Mouse (Mus musculus) midbrain, embryonic 13.5 days (tissue): ENCODE results near the gene Hras. TPM values are rescaled to one million over a fixed set of nuclear protein-coding genes. Genes with fewer than 3 reads are reported as not detected.

ENCODE experiments used
- ATAC-seq: fragments of 200-750 bp; cut with Nextera tagmentation; 2 replicates; pipeline ENCODE4 v1.8.0; 2017; ENCODE audit warnings: mild to moderate bottlenecking, moderate TSS enrichment, moderate library complexity
- H3K27ac ChIP-seq: fragments of 300-500 bp; sonication (generic); 2 replicates; pipeline ENCODE4 v1.5.1; 2015; ENCODE audit warnings: inconsistent platforms, mild to moderate bottlenecking, moderate library complexity
- H3K27me3 ChIP-seq: fragments of 300-500 bp; sonication (generic); 2 replicates; pipeline ENCODE4 v1.6.1; 2015; ENCODE audit warnings: mild to moderate bottlenecking, inconsistent platforms
- H3K36me3 ChIP-seq: fragments of 300-500 bp; sonication (generic); 2 replicates; pipeline ENCODE4 v1.6.1; 2015; ENCODE audit warnings: mild to moderate bottlenecking, inconsistent platforms
- H3K4me1 ChIP-seq: fragments of 300-500 bp; sonication (generic); replicated peaks from 2 replicates; pipeline ENCODE4 v1.6.1; 2015; ENCODE audit warnings: inconsistent platforms
- H3K4me2 ChIP-seq: fragments of 300-500 bp; sonication (generic); replicated peaks from 2 replicates; pipeline ENCODE4 v1.6.1; 2015; ENCODE audit warnings: moderate library complexity, mild to moderate bottlenecking, inconsistent platforms
- H3K4me3 ChIP-seq: fragments of 300-500 bp; sonication (generic); replicated peaks from 2 replicates; pipeline ENCODE4 v1.5.1; 2015; ENCODE audit warnings: mild to moderate bottlenecking, inconsistent platforms
- H3K9ac ChIP-seq: fragments of 300-500 bp; sonication (generic); replicated peaks from 2 replicates; pipeline ENCODE4 v1.6.1; 2015; ENCODE audit warnings: mild to moderate bottlenecking, inconsistent platforms
- H3K9me3 ChIP-seq: fragments of 300-500 bp; sonication (generic); 2 replicates; pipeline ENCODE4 v1.6.1; 2016; ENCODE audit warnings: mild to moderate bottlenecking, inconsistent platforms
- WGBS: fragments of 180-500 bp; shearing (Covaris S2); methylation state at CpG from one replicate; pipeline ENCODE4 v1.1.7; 2015; 5-methylcytosine and 5-hydroxymethylcytosine counted together
- polyA plus RNA-seq: library from polyadenylated mRNA; unstranded; fragments of >200 nt; fragmentation: Nextera tagmentation; extraction: Ambion mirVana; gene quantifications from 2 replicates; pipeline ENCODE4 v1.2.1, GENCODE M21; 2015

Hras gene
- polyA plus RNA-seq, 1 experiment from 2014 or later = 114 TPM

DNA sequence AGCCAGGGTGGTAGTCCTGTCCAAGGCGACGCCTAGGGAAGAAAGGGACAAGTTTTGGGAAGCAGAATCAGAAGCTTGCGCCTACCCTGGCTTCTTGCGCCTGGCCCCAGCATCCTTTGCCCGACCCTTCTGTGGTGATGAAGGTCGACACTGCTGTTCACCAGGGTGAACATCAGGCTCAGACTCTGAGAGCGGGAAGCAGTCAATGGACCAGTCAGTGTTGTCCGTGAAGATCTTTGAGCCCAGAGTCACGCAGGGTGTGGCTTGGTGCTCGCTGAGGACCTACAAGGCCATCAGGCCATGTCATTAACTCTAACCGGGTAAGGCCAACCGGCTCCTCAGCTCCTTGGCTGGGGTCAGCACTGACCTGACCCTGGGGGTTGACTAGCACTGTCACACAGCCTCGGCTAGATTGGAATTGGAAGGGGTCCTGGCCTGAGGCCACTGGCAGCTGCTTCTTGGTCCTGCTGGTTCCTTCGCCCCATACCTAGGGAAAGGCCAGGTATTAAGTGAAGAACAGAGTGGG, 16.9 kb upstream of the Hras start:
- 92% methylated on average over 14 of the region's 14 CpGs for WGBS

DNA sequence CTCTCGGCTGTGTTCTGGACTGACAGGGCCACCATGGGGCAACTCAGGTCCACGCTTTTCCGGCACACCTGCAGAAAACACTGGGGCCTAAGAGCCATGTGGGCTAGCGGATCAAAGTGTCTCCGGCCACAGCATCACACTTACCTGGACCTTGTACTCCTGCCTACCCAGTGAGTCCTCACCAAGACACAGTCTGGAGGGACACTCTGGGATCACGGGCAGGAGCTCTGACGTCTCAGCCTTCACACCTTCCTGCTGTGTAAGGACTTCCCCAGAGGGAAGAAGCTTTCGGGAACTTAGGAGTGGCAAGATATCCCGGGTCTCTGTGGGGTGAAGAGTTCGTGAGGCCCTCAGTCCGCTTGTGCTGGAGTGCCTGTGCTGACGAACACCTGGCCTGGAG, 16.3 kb upstream of the Hras start:
- Histone ChIP-seq H3K4me1 (peaks cover 9% of the 10 kb centered on the region), H3K36me3 (0 out of 2 replicates have a peak, but pooled peaks cover 3% of the 10 kb centered on the region), H3K4me2 (no peak overlapping the region), H3K9ac (no peak overlapping the region), H3K27ac (no peak overlapping the region), H3K9me3 (no peaks in the 10 kb centered on the region), H3K4me3 (no peak overlapping the region), H3K27me3 (no peaks in the 10 kb centered on the region)
- whole genome bisulfite sequencing = 92% methylated on average over 12 of the region's 12 CpGs
- no peak for ATAC-seq

More for the DNA sequence above, 16.9 kb upstream of the Hras start:
- Histone ChIP-seq H3K27ac (no peak overlapping the region), H3K9me3 (no peaks in the 10 kb centered on the region), H3K27me3 (no peaks in the 10 kb centered on the region), H3K4me3 (no peak overlapping the region), H3K9ac (no peak overlapping the region), H3K4me1 (peaks cover 10% of the 10 kb centered on the region), H3K36me3 (0 out of 2 replicates have a peak, but pooled peaks cover 1% of the 10 kb centered on the region), H3K4me2 (no peak overlapping the region)
- no peak for ATAC-seq

DNA sequence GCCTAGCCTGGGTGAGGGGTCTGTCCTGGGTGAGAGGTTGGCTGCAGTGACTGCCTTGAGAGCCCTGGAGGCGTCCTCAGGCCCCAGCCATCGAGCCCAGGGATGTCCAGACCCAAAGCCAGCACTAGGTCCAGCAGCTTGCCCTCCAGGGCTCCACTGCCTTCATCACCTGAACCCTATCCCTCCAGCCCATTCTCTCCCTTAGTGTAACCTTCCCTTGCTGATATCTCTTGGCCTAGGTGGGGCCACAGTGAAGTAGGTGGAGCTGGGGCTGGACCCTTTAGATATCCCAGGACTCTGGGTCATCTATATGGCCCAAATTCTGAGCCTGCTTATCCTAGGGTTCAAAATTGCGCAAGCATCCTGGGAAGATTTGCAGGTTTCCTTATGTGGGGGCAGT, 15.7 kb upstream of the Hras start:
- no peak overlapping the region for H3K4me2 ChIP-seq
- no peak overlapping the region for H3K9ac ChIP-seq
- H3K9me3 ChIP-seq = no peaks in the 10 kb centered on the region
- 0 out of 2 replicates have a peak, but pooled peaks cover 3% of the 10 kb centered on the region for H3K36me3 ChIP-seq
- WGBS = 61% methylated on average over 3 of the region's 3 CpGs
- no peak for ATAC-seq
- no peaks in the 10 kb centered on the region for H3K27me3 ChIP-seq
- peaks cover 3% of the 10 kb centered on the region for H3K4me1 ChIP-seq
- H3K27ac ChIP-seq = no peak overlapping the region
- H3K4me3 ChIP-seq = no peak overlapping the region

DNA sequence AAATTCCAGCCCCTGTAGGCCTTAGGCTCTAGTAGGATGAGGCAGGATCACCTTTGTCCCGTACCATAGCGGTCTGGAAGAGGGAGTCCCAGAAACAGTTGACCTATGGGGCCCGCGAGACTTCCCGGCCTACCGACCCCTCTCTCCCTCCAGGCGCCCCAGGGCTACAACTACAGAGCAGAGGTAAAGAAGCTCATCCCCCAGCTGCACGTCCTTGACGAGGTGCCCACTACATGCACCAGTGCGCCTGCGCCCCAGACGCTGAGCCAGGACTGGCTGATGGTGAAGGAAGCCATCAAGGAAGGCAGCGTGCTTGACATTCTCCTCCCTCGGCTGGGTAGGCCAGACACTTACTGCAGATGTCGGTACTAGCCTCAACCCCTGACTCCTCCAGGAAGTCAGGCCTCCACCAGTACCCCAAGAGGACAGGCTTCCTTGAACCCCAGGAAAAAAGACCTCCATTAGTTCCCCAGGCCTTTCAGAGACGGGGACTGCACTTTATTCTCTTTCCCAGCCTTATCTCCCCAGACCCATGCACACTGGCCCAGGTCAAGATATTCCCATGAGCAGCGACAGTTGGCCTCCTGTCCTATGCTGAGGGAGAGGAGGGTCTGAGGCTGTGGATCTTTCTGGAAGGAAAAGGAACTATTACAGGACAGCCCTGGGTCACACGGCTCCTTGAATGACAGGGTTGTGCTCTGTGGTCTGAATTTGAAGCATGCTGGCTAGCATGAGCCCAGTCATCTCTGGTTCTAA, 12.6 kb upstream of the Hras start:
- Histone ChIP-seq H3K27me3 (no peaks in the 10 kb centered on the region), H3K9me3 (no peaks in the 10 kb centered on the region), H3K4me1 (no peaks in the 10 kb centered on the region), H3K27ac (no peak overlapping the region), H3K4me2 (no peak overlapping the region), H3K9ac (no peak overlapping the region), H3K36me3 (0 out of 2 replicates have a peak, but pooled peaks cover 3% of the 10 kb centered on the region), H3K4me3 (no peak overlapping the region)
- ATAC-seq = no peak
- 93% methylated on average over 18 of the region's 18 CpGs for WGBS

DNA sequence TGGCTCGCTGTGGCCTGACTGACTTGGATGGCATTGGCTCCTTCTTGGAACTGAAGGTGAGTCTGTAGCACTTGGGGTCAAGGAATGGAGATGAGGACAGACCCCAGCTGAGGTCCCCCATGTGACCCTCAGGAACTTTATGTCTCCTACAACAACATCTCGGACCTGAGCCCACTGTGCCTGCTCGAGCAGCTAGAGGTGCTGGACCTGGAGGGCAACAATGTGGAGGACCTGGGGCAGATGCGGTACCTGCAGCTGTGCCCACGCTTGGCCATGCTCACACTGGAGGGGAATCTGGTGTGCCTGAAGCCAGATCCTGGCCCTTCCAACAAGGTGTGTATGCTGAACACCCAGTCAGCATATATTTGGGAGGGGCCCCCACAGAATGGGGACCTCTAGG, 11.7 kb upstream of the Hras start:
- ATAC-seq = no peak
- no peak overlapping the region for H3K4me3 ChIP-seq
- H3K9ac ChIP-seq = no peak overlapping the region
- no peaks in the 10 kb centered on the region for H3K9me3 ChIP-seq
- H3K27me3 ChIP-seq = no peaks in the 10 kb centered on the region
- 0 out of 2 replicates have a peak, but pooled peaks cover 3% of the 10 kb centered on the region for H3K36me3 ChIP-seq
- no peak overlapping the region for H3K27ac ChIP-seq
- H3K4me1 ChIP-seq = no peaks in the 10 kb centered on the region
- WGBS = 93% methylated on average over 5 of the region's 5 CpGs
- H3K4me2 ChIP-seq = no peak overlapping the region

DNA sequence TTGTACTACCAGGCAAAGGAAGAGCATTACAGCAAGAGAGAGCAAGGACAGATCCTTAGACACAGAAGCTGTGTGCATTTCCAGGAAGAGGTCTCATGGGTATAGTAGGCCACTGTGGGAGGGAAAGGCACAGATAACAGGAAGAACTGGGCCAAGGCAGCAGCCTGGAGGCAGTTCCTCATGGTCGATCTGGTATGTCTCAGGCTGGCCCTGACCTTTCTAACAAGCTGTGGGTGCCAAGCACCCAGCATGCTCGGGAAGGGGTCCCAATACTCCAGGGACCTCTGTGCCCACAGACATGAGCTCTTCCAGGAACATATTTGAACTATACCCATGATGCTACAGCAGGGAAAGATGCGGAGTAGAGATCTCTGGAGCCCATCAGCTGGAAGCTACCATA, 10.7 kb upstream of the Hras start:
- Histone ChIP-seq H3K9ac (no peak overlapping the region), H3K4me1 (no peaks in the 10 kb centered on the region), H3K36me3 (0 out of 2 replicates have a peak, but pooled peaks cover 3% of the 10 kb centered on the region), H3K27me3 (no peaks in the 10 kb centered on the region), H3K27ac (no peak overlapping the region), H3K9me3 (no peaks in the 10 kb centered on the region), H3K4me3 (no peak overlapping the region), H3K4me2 (no peak overlapping the region)
- WGBS = 88% methylated on average over 3 of the region's 3 CpGs
- ATAC-seq = no peak

DNA sequence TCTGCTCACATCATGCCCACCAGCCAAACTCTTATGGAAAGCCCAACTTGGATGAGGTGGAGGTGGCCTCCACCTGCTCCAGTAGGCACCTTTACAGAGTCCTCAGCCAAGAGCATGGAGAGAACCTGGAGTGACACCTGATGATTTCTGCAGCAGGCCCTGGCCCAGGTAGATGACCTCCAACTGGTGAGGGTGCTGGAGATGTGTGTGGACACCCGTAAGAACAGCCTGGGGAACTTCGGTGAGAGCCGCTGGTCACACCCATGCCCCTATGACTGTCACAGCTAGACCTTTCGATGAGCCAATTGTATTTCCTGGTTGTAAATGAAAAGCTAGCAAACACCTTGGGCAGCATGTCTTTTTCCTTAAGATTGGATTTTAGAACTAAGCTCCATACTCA, 4.3 kb upstream of the Hras start:
- WGBS = 97% methylated on average over 4 of the region's 4 CpGs
- H3K36me3 ChIP-seq = no peaks in the 10 kb centered on the region

DNA sequence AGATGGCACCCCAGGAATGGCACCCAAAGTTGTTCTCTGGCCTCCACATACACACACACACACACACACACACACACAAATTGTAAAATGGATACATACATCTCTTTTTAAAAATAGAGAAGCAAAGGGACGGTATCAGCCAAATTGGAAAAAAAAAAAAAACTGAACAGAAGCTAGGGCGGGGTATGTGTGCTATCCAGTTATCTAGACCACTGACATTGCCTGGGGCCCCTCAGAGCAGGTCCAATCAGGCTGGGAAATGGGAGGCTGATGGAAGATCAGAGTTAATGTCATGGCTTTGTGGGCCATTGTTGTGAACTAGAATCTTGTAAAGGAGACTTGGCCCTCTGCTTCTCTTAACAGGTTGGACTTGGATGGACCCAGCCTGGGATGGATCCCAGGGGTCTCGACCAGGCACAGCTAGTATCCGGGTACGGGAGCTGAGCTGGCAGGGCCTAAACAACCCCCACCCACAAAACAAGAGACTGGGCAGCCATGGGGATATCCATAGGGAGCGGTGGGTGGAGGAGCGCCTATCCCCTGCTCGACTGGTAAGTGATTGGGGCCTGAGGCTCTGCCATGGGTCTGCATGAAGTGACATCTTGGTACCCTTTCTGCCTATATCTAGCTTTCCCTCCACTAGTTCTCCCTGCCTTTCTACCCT, 2.9 kb upstream of the Hras start:
- WGBS = 93% methylated on average over 8 of the region's 8 CpGs
- Histone ChIP-seq H3K4me2 (no peak overlapping the region), H3K9ac (no peak overlapping the region), H3K4me3 (no peak overlapping the region), H3K27ac (no peak overlapping the region), H3K9me3 (no peaks in the 10 kb centered on the region), H3K36me3 (peaks cover 6% of the 10 kb centered on the region), H3K27me3 (no peaks in the 10 kb centered on the region), H3K4me1 (peaks cover 30% of the 10 kb centered on the region)
- ATAC-seq = no peak

More for the DNA sequence above, 4.3 kb upstream of the Hras start:
- H3K4me2 ChIP-seq = no peak overlapping the region
- peaks cover 16% of the 10 kb centered on the region for H3K4me1 ChIP-seq
- ATAC-seq = no peak
- H3K9me3 ChIP-seq = no peaks in the 10 kb centered on the region
- H3K9ac ChIP-seq = no peak overlapping the region
- no peak overlapping the region for H3K4me3 ChIP-seq
- no peaks in the 10 kb centered on the region for H3K27me3 ChIP-seq
- H3K27ac ChIP-seq = no peak overlapping the region

DNA sequence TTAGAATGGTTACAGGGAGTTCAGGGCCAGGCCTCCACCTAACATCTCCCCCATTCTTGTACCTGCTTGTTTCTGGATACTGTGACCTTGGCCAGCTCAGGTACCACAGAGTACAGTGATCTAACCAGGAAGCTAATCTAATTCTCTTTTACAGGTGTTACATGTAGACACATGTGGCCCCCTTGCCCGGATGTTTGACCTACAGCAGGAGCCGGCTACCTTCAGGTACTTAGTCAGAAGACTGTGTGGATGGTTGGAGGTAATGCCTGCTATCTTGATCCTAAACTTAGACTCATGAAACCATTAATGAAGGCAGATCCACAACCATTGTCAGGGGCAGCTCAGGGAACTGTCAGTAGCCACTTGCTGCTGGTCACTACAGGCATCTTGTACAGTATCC, 1.9 kb upstream of the Hras start:
- no peak overlapping the region for H3K27ac ChIP-seq
- WGBS = 96% methylated on average over 2 of the region's 2 CpGs
- H3K4me3 ChIP-seq = peak overlapping the region; percentile 77; the same call in 1 of the 2 replicates
- peak overlapping the region; percentile 98 for H3K4me2 ChIP-seq
- no peaks in the 10 kb centered on the region for H3K27me3 ChIP-seq
- no peak overlapping the region; the same call in 1 of the 2 replicates for H3K9ac ChIP-seq
- ATAC-seq = no peak
- peaks cover 16% of the 10 kb centered on the region for H3K36me3 ChIP-seq
- peaks cover 32% of the 10 kb centered on the region for H3K4me1 ChIP-seq
- H3K9me3 ChIP-seq = no peaks in the 10 kb centered on the region

DNA sequence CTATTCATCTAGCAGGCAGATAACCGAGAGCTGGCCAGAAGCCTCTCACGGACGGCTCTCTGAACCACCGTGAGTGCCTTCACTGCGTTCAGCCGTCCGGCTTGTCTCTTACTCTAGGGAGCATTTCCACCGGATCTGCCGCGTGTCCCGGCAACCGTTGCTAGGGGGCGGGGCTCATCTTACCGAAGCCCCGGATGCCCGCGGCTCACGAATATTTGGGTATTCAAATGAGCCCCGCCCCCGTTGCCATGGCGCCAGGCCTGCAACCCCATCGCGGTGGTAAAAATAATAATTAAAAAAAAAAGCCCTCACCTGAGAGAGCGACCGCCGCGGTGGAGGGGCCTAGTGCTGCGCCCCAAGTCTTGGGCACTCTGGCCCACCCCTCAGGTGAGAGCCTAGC, 1.0 kb upstream of the Hras start:
- under 1% methylated on average over 28 of the region's 28 CpGs for WGBS
- Histone ChIP-seq H3K9me3 (no peaks in the 10 kb centered on the region), H3K27me3 (no peaks in the 10 kb centered on the region), H3K36me3 (peaks cover 25% of the 10 kb centered on the region), H3K27ac (peak overlapping the region; percentile 85), H3K9ac (peak overlapping the region; percentile 70), H3K4me2 (peak overlapping the region; percentile 98), H3K4me3 (peak overlapping the region; percentile 77), H3K4me1 (peaks cover 32% of the 10 kb centered on the region)
- peak; percentile 39 for ATAC-seq

DNA sequence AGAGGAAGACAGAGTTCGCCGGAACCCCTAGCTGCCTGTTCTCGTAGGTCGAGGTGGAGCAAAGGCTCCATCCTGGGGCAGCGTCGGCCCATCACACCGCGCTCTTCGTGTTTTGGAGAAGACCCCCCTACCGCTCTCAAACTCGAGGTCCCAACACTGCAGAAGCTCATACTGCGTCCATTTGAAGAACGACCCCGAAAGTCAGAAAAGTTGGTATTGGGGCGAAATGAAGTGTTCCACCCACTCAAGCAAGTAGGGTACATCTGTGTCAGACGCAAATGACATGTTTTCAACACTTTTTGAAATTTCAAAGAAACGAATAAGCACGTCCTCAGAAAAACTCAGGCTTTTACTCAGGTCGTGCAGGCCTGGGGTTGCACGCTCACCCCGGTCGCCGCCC, 604 bp upstream of the Hras start:
- Histone ChIP-seq H3K36me3 (peaks cover 30% of the 10 kb centered on the region), H3K9me3 (no peaks in the 10 kb centered on the region), H3K4me1 (peaks cover 32% of the 10 kb centered on the region), H3K27ac (peak overlapping the region; percentile 85), H3K27me3 (no peaks in the 10 kb centered on the region), H3K4me3 (peak overlapping the region; percentile 77), H3K9ac (peak overlapping the region; percentile 70), H3K4me2 (peak overlapping the region; percentile 98)
- under 1% methylated on average over 23 of the region's 23 CpGs for WGBS
- ATAC-seq = no peak

DNA sequence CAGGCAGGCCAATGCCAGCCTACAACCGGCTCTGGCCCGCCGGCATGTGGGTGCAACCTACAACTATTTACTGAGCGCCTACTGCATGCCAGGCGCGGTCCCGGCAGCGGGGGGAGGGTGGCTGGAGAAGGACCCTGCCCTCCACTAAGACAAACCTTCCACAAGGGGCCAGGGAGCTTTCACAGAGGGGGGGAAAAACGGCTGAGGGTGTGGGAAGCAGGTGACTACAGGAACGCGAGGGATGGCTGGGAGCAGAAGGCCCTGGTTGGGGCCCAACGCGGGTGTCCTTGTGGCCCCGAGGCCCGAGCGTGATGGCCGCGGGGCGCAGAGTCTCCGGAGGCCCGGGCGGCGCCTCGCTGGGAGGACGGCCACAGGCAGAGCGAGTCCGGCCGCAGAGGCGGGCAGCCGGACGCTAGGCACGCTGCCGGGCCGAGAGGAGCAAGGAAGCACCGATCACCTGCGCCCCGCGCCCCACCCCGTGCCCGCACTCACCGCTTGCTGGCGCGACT, 403 bp downstream of the Hras start:
- peak overlapping the region; percentile 97 for H3K9ac ChIP-seq
- peaks cover 32% of the 10 kb centered on the region for H3K4me1 ChIP-seq

More for the DNA sequence above, 403 bp downstream of the Hras start:
- H3K27me3 ChIP-seq = no peaks in the 10 kb centered on the region
- peak overlapping the region; percentile 77 for H3K4me3 ChIP-seq
- H3K9me3 ChIP-seq = no peaks in the 10 kb centered on the region
- H3K4me2 ChIP-seq = peak overlapping the region; percentile 98
- peak; percentile 67 for ATAC-seq
- 1% methylated on average over 42 of the region's 43 CpGs for WGBS
- H3K27ac ChIP-seq = peak overlapping the region; percentile 83
- H3K36me3 ChIP-seq = peaks cover 38% of the 10 kb centered on the region
